Mouse (Mus musculus) liver, embryonic 16.5 days (tissue): Measurements from ENCODE around the gene Cyp26b1. TPM values are rescaled to one million over a fixed set of nuclear protein-coding genes. Genes with fewer than 3 reads are reported as not detected.

ENCODE experiments used
- ATAC-seq: fragments of 200-750 bp; cut with Nextera tagmentation; 2 replicates; pipeline ENCODE4 v1.8.0; 2017; ENCODE audit warnings: low read depth, mild to moderate bottlenecking, moderate number of reproducible peaks, moderate library complexity
- H3K27ac ChIP-seq: fragments of 300-500 bp; sonication (generic); 2 replicates; pipeline ENCODE4 v1.5.1; 2014; ENCODE audit warnings: mild to moderate bottlenecking, low read length
- H3K27me3 ChIP-seq: fragments of 300-500 bp; sonication (generic); 2 replicates; pipeline ENCODE4 v1.6.1; 2014; ENCODE audit warnings: low read depth, low read length, mixed read lengths; ENCODE audit not compliant: control insufficient read depth, insufficient read depth
- H3K36me3 ChIP-seq: fragments of 300-500 bp; sonication (generic); 2 replicates; pipeline ENCODE4 v1.6.1; 2014; ENCODE audit warnings: mild to moderate bottlenecking; ENCODE audit not compliant: control insufficient read depth, insufficient read depth
- H3K4me1 ChIP-seq: fragments of 300-500 bp; sonication (generic); 2 replicates; pipeline ENCODE4 v1.6.1; 2014; ENCODE audit warnings: low read depth, low read length, mixed read lengths; ENCODE audit not compliant: control insufficient read depth
- H3K4me2 ChIP-seq: fragments of 300-500 bp; sonication (generic); 2 replicates; pipeline ENCODE4 v1.6.1; 2014; ENCODE audit warnings: low read depth, low read length, mixed read lengths
- H3K4me3 ChIP-seq: fragments of 300-500 bp; sonication (generic); 2 replicates; pipeline ENCODE4 v1.5.1; 2014; ENCODE audit warnings: low read depth, mild to moderate bottlenecking, low read length
- H3K9ac ChIP-seq: fragments of 300-500 bp; sonication (generic); 2 replicates; pipeline ENCODE4 v1.6.1; 2014; ENCODE audit warnings: low read depth, low read length
- H3K9me3 ChIP-seq: fragments of 300-500 bp; sonication (generic); replicated peaks from 2 replicates; pipeline ENCODE4 v1.6.1; 2016; ENCODE audit warnings: low read length; ENCODE audit not compliant: control insufficient read depth
- WGBS: fragments of 180-500 bp; shearing (Covaris S2); extraction: QIAGEN DNeasy Blood & Tissue Kit; methylation state at CpG from one replicate; pipeline ENCODE4 v1.1.7; 2014; ENCODE audit not compliant: insufficient replicate concordance; 5-methylcytosine and 5-hydroxymethylcytosine counted together
- polyA plus RNA-seq: library from polyadenylated mRNA; unstranded; fragments of >200 nt; fragmentation: Nextera tagmentation; extraction: Ambion mirVana; gene quantifications from 2 replicates; pipeline ENCODE4 v1.2.1, GENCODE M21; 2015

Gene Cyp26b1
- polyA plus RNA-seq, 1 experiment from 2014 or later = 0.17 TPM

DNA sequence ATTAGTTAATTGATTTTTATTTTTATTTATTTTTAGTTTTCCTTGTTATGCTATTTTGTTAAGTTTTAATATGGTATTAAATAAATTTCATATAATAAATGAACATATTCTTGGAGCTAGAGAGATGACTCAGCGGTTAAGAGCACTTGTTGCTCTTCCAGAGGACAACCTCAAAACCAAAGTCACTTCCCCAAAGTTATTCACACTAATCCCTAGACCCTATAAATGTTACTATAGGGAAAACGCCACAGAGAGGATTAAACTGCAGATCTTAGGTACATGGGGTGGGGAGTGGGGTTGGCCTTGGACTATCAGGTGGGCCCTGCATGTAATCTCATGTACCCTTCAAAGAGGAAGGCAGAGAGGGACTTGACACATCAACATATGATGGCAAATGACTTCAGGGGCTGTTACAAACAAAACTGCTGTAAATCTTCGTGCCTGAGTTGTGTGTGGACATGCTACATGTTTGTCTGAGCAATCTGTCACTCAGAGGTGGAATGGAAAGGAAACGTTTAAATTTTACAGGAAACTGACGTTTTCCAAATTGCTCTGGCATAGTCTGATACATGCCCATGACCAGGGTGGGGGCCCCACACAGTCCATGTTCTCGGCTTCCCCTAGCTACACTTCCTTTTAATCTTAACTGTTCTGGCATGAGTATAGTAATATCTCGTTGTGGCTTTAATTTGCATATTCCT is 68.7 kb downstream of the Cyp26b1 start:
- Histone ChIP-seq H3K27ac (no peak overlapping the region), H3K9me3 (no peaks in the 10 kb centered on the region), H3K4me2 (no peak overlapping the region), H3K9ac (no peak overlapping the region), H3K36me3 (no peaks in the 10 kb centered on the region), H3K4me1 (no peaks in the 10 kb centered on the region), H3K27me3 (no peaks in the 10 kb centered on the region), H3K4me3 (no peak overlapping the region)
- no peak for ATAC-seq
- WGBS = 22% methylated on average over 7 of the region's 7 CpGs
